Mouse (Mus musculus) hindbrain, embryonic 16.5 days (tissue): ENCODE results near the gene Efr3b. TPM values are rescaled to one million over a fixed set of nuclear protein-coding genes. Genes with fewer than 3 reads are reported as not detected.

ENCODE experiments used
- ATAC-seq: fragments of 200-750 bp; cut with Nextera tagmentation; 2 replicates; pipeline ENCODE4 v1.8.0; 2017; ENCODE audit warnings: moderate TSS enrichment, moderate library complexity
- H3K27ac ChIP-seq: fragments of 300-500 bp; sonication (generic); 2 replicates; pipeline ENCODE4 v1.5.1; 2014; ENCODE audit warnings: low read depth, mild to moderate bottlenecking, control low read depth, low read length, moderate library complexity
- H3K27me3 ChIP-seq: fragments of 300-500 bp; sonication (generic); replicated peaks from 2 replicates; pipeline ENCODE4 v1.6.1; 2014; ENCODE audit warnings: low read length; ENCODE audit not compliant: control insufficient read depth, insufficient read depth
- H3K36me3 ChIP-seq: fragments of 300-500 bp; sonication (generic); 2 replicates; pipeline ENCODE4 v1.6.1; 2014; ENCODE audit warnings: mild to moderate bottlenecking, low read length, moderate library complexity, mixed read lengths; ENCODE audit not compliant: control insufficient read depth, insufficient read depth
- H3K4me1 ChIP-seq: fragments of 300-500 bp; sonication (generic); 2 replicates; pipeline ENCODE4 v1.6.1; 2014; ENCODE audit warnings: low read depth, low read length; ENCODE audit not compliant: control insufficient read depth, insufficient read depth
- H3K4me2 ChIP-seq: fragments of 300-500 bp; sonication (generic); 2 replicates; pipeline ENCODE4 v1.6.1; 2014; ENCODE audit warnings: mild to moderate bottlenecking, low read length, control low read depth, moderate library complexity
- H3K4me3 ChIP-seq: fragments of 300-500 bp; sonication (generic); 2 replicates; pipeline ENCODE4 v1.5.1; 2014; ENCODE audit warnings: mild to moderate bottlenecking, low read length, control low read depth, moderate library complexity
- H3K9ac ChIP-seq: fragments of 300-500 bp; sonication (generic); 2 replicates; pipeline ENCODE4 v1.6.1; 2014; ENCODE audit warnings: low read depth, mild to moderate bottlenecking, control low read depth, low read length, moderate library complexity
- H3K9me3 ChIP-seq: fragments of 300-500 bp; sonication (generic); 2 replicates; pipeline ENCODE4 v1.6.1; 2014; ENCODE audit warnings: mild to moderate bottlenecking, low read length, moderate library complexity; ENCODE audit not compliant: control insufficient read depth
- WGBS: fragments of 180-500 bp; shearing (Covaris S2); extraction: QIAGEN DNeasy Blood & Tissue Kit; methylation state at CpG from one replicate; pipeline ENCODE4 v1.1.7; 2014; 5-methylcytosine and 5-hydroxymethylcytosine counted together
- polyA plus RNA-seq: library from polyadenylated mRNA; unstranded; fragments of >200 nt; fragmentation: Nextera tagmentation; extraction: Ambion mirVana; gene quantifications from 2 replicates; pipeline ENCODE4 v1.2.1, GENCODE M21; 2015

Efr3b gene
- polyA plus RNA-seq, 1 experiment from 2014 or later: 34.2 TPM

DNA sequence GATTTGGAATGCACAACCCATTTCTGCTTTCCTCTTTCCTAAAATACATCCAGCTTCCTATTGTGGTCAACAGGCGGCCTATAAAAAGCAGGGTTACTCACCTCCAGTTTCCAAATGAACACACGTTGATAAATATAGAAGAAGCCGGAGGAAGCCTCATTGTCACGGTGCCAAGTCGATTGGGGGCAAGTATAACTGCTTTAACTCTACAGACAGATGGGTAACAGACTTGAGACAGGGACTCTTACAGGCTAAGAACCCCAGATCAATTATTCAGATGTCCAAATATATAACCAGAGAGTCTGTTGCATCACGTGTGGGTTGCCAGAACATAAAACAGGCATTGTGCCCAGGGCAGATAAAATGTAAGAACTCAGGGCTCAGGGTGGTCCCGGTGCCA is 15.9 kb downstream of the Efr3b start:
- Histone ChIP-seq H3K27ac (no peak overlapping the region), H3K4me1 (peaks cover 4% of the 10 kb centered on the region; the same call in 1 of the 2 replicates)
- 67% methylated on average over 7 of the region's 7 CpGs for WGBS

DNA sequence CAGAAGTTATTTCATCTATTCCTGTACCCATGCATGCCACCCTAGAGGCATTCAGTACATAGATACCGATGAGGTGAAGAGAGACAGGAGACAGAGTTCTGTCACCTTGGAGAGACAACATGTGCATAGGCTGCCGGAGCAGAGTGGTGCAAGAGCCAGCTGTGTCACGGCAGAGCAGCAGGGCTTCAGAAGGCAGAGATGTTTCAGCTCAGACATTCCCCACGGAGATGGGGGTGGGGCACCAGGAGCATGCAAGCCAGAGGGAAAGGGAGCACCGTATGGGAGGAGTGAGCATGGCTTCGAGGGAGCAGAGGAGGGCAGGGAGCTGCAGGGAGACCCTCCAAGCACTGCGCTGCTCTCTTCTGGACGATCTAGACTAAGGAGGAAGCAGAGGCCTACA is 18.2 kb downstream of the Efr3b start:
- H3K27ac ChIP-seq: no peak overlapping the region
- H3K27me3 ChIP-seq: no peaks in the 10 kb centered on the region

More for the DNA sequence above, 15.9 kb downstream of the Efr3b start:
- H3K36me3 ChIP-seq: no peaks in the 10 kb centered on the region
- no peak for ATAC-seq
- H3K9me3 ChIP-seq: no peaks in the 10 kb centered on the region
- no peak overlapping the region for H3K9ac ChIP-seq
- no peak overlapping the region for H3K4me2 ChIP-seq
- H3K4me3 ChIP-seq: no peak overlapping the region
- H3K27me3 ChIP-seq: no peaks in the 10 kb centered on the region

DNA sequence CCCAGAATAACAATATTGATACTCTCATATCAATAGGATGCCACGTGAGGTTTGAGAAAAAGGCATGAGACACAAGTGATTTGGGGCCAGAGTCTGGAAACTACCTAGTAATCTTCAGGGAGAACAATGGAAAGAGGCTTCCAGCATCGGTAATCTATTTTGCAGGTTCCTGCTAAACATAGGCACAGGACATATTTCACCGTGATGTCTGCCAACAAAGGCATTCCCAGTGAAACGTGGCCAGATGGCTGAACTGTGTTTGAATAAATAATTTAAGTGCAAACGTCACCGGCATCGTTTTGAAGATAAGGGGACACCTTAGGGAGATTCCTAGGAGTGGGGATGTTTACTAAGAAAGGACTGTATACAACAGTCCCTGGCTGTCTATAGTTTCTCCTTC is 22.4 kb downstream of the Efr3b start:
- Histone ChIP-seq H3K27ac (no peak overlapping the region), H3K4me1 (peaks cover 4% of the 10 kb centered on the region; the same call in 1 of the 2 replicates), H3K4me3 (no peak overlapping the region), H3K36me3 (no peaks in the 10 kb centered on the region), H3K9ac (no peak overlapping the region), H3K4me2 (no peak overlapping the region), H3K27me3 (no peaks in the 10 kb centered on the region), H3K9me3 (no peaks in the 10 kb centered on the region)
- 44% methylated on average over 7 of the region's 7 CpGs for WGBS
- ATAC-seq: no peak

More for the DNA sequence above, 18.2 kb downstream of the Efr3b start:
- no peak overlapping the region for H3K4me2 ChIP-seq
- no peak overlapping the region for H3K4me3 ChIP-seq
- peak; percentile 34; the same call in 1 of the 2 replicates for ATAC-seq
- 42% methylated on average over 8 of the region's 8 CpGs for WGBS
- peaks cover 4% of the 10 kb centered on the region; the same call in 1 of the 2 replicates for H3K4me1 ChIP-seq
- no peaks in the 10 kb centered on the region for H3K9me3 ChIP-seq
- H3K36me3 ChIP-seq: no peaks in the 10 kb centered on the region
- no peak overlapping the region for H3K9ac ChIP-seq

DNA sequence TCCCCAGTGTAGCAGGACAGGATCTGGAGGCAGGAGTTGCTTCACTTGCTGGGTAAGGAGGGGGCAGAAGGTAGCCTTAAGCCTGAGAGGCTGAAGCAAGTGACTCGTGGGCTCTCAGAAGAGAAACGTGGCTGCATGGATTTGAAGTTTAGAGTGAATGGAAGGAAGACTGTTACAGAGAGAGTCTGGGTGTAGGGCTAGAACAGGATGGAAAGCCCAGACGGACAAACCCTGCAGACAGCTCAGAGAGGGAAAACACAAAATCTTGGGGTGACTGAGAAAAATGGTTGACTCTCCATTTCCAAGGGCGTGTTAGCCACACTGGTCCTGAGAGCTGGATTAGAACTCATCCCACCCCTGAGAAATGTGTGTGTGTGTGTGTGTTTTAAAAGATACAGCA is 23.0 kb downstream of the Efr3b start:
- Histone ChIP-seq H3K27ac (no peak overlapping the region), H3K9me3 (no peaks in the 10 kb centered on the region), H3K27me3 (no peaks in the 10 kb centered on the region), H3K4me1 (peaks cover 4% of the 10 kb centered on the region; the same call in 1 of the 2 replicates), H3K4me2 (no peak overlapping the region), H3K9ac (no peak overlapping the region), H3K4me3 (no peak overlapping the region), H3K36me3 (no peaks in the 10 kb centered on the region)
- no peak for ATAC-seq
- WGBS: 79% methylated on average over 4 of the region's 4 CpGs

DNA sequence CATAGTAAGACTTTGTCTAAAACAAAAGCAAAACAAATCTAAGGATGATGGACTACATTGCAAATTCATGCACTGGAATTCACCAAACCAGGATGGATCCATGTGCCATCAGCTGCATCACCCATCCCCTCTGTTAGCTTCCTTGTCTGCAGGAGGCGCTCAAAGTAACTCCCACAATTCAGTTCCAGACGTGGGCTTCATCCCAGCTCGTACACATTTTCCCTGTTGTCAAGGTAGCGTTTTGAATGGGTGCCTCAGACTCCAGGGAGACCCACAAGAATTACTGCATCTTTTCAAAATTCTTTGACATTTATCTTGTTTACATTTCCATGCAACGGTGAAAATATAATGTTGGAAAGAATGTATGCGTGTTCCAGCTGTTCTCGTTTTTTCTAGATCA is 23.5 kb downstream of the Efr3b start:
- ATAC-seq: no peak
- Histone ChIP-seq H3K27ac (no peak overlapping the region), H3K4me3 (no peak overlapping the region), H3K9ac (no peak overlapping the region), H3K4me1 (no peaks in the 10 kb centered on the region), H3K36me3 (no peaks in the 10 kb centered on the region), H3K4me2 (no peak overlapping the region), H3K9me3 (no peaks in the 10 kb centered on the region), H3K27me3 (no peaks in the 10 kb centered on the region)
- 56% methylated on average over 7 of the region's 7 CpGs for WGBS

DNA sequence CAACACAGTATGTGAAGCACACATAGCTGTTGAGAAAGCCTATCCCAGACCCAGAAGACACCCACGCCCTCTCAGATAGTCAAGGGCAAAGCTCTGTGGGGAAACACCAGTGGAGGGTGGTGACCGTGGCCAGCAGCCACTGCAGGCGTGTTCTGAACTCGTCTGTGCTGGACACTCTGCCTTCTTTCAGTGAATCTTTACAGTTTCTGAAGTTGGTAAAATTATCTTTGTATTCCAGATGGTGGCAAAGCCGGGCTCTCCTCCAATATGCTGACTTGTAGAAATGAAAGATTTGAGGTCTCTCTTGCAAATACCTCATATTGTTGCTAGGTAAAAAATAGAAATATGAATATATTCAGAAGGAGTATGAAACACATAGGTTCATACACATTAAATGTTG is 27.0 kb downstream of the Efr3b start:
- ATAC-seq: no peak
- Histone ChIP-seq H3K4me2 (no peak overlapping the region), H3K27ac (no peak overlapping the region), H3K27me3 (no peaks in the 10 kb centered on the region), H3K9me3 (no peaks in the 10 kb centered on the region), H3K9ac (no peak overlapping the region), H3K4me3 (no peak overlapping the region), H3K4me1 (peaks cover 20% of the 10 kb centered on the region), H3K36me3 (no peaks in the 10 kb centered on the region)
- WGBS: 94% methylated on average over 5 of the region's 5 CpGs

DNA sequence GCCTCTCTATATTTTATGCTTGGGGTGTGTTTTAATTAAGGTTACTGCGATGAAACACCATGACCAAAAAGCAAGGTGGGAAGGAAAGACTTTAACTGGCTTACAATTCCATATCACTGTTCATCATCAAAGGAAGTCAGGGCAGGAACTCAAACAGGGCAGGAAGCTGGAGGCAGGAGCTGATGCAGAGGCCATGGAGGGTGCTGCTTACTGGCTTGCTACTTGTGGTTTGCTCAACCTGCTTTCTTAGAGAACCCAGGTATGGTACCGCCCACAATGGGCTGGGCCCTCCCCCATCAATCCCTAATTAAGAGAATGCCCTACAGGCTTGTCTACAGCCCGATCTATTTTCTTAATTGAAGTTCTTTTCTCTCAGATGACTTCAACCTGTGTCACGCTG is 27.4 kb downstream of the Efr3b start:
- no peak overlapping the region for H3K9ac ChIP-seq
- ATAC-seq: no peak
- no peak overlapping the region for H3K27ac ChIP-seq
- H3K4me3 ChIP-seq: no peak overlapping the region
- H3K4me1 ChIP-seq: peaks cover 23% of the 10 kb centered on the region
- H3K4me2 ChIP-seq: no peak overlapping the region
- no peaks in the 10 kb centered on the region for H3K36me3 ChIP-seq
- WGBS: 82% methylated on average over 4 of the region's 4 CpGs
- no peaks in the 10 kb centered on the region for H3K9me3 ChIP-seq
- H3K27me3 ChIP-seq: no peaks in the 10 kb centered on the region

DNA sequence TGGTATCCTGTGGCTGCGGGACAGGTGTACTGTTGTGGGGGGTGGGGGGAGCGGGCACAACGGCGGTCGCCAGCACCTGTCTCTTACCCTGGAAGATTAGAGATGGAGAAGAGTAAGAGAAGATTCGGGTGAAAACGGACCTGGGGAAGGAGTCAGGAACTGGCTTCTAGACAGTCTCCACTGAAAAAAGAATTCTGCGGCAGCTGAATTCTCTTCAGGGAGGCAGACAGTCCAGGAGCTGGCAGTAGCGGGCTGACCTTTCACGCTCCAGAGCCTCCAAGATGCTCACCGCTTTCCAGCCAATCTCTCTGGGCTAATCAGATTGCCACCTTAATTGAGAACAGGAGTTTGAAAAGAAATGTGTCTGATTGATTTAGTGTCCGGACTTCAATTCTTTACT is 30.0 kb downstream of the Efr3b start:
- Histone ChIP-seq H3K27ac (peak overlapping the region; percentile 70), H3K4me2 (peak overlapping the region; percentile 10; the same call in 1 of the 2 replicates), H3K9me3 (no peaks in the 10 kb centered on the region), H3K27me3 (no peaks in the 10 kb centered on the region), H3K4me1 (peaks cover 27% of the 10 kb centered on the region), H3K36me3 (no peaks in the 10 kb centered on the region), H3K9ac (no peak overlapping the region), H3K4me3 (no peak overlapping the region)
- WGBS: 42% methylated on average over 12 of the region's 12 CpGs
- peak; percentile 52 for ATAC-seq

DNA sequence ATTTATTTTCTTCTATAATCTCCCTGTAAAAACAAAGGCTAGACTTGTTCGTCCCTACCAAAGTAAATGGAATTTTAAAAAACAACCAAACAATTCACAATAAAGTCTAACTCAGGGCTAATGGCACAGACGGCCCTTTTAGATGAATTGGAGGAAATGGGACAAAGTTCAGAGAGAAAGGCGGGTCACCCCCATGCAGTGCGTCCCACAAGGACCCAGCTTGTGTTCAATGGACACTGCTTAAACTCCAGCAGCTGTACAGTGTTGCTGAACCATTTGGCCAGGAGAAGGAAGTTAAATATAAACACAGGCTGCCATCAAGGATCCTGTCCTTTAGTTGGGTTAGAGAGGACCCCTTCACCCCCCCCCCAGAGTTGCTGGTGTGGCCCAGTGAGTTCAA is 30.9 kb downstream of the Efr3b start:
- ATAC-seq: no peak
- Histone ChIP-seq H3K27me3 (no peaks in the 10 kb centered on the region), H3K4me2 (no peak overlapping the region), H3K4me3 (no peak overlapping the region), H3K4me1 (peaks cover 27% of the 10 kb centered on the region), H3K27ac (peak overlapping the region; percentile 70; the same call in 1 of the 2 replicates), H3K36me3 (no peaks in the 10 kb centered on the region), H3K9me3 (no peaks in the 10 kb centered on the region), H3K9ac (no peak overlapping the region)
- 55% methylated on average over 4 of the region's 4 CpGs for WGBS

DNA sequence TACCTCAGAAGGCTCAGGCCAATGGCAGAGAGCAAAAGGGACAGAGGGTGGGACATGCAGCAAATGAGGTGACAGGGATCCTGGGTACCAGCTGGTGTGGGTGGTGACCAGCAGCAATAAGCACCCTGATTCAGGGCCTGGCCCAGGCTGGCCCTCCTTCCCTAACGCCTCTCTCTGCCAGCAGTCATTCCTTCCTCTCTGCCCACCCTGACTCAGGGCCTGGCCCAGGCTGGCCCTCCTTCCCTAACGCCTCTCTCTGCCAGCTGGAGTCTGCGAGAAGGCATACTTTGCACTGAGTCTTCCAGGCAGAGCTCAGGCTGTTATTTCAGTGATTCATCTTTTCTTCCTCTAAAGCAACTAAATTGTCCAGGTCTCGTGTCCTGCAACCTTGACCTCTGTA is 31.5 kb downstream of the Efr3b start:
- Histone ChIP-seq H3K9ac (no peak overlapping the region), H3K36me3 (no peaks in the 10 kb centered on the region), H3K4me1 (peaks cover 27% of the 10 kb centered on the region), H3K4me2 (no peak overlapping the region), H3K4me3 (no peak overlapping the region), H3K27ac (peak overlapping the region; percentile 70; the same call in 1 of the 2 replicates), H3K27me3 (no peaks in the 10 kb centered on the region), H3K9me3 (no peaks in the 10 kb centered on the region)
- 50% methylated on average over 4 of the region's 4 CpGs for WGBS
- peak; percentile 65 for ATAC-seq
